Mouse (Mus musculus) kidney, postnatal 10 days (tissue): Measurements from ENCODE around the gene Cyba.

Experiments used
- DNase-seq: peaks from one replicate; pipeline ENCODE4 v3.0.0; 2021; ENCODE audit warnings: mixed read lengths

Gene Cyba

DNA sequence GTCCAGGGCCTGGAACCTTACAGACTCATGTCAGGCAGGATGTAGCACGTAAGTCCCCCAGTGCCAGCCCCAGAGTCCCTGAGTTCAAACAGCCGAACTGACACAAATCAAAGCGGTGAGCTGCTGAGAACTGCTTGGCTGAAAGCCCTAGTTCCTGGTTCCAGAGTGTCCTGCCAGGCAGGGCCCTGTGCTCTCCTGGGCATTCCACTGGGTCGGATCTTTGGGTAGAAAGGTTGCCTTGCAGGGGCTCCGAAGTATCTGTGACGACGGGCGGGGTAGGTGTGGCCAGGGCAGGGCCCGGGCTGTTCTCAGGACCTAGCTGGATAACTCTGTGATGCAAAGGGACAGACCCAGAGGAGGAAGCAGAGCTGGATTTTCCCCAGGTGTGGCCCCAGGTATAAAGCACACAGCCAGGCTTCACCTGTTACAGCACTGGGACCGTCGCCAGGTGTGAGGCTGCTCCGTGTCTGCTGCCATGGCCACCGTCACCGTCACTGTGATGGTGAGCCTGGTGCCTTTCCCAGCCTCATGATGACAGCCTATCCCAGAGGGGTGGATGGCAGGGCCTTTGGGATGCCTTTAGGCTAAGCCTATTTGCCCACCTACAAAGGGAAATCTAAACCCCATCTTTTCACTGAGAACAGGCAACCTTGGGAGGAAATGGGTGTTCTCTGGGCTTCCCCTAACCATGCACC is 11.2 kb downstream of the Cyba start, which contains the start of gene Il17c:
Gene Il17c, plus strand, starts transcription at position 645 of the 695 bp plus-strand sequence.
- no peak for DNase-seq

DNA sequence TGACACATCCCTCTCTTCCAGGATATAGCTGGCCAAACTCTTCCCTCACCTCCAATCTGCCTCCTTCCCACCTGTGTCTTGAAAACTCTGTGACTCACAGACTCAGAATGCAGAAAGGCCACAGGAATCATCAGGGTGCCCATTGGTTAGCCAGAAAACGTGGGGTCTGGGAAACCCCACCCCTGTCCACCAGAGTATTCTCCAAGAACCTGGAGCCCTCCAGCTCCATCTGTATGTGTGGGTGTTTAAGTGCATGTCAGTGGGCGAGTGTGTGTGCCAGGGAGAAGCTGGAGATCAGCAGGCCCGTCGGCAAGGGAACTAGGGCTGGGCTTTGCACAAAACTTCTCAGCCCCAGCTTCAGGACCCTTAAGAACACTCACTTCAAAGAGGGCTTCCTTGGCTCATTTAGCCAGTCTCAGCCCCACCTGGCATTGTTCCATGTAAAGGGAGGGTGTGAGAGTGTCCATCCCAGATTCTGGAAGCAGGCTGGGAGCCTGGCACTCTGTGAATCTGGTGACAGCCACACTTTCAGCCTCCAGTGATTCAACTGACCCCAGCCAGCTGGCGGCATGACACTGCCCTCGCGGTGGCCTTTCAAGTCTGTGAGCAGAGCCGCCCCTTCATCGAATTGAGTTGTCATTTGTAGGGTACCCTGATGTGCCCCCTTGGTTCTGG is 12.7 kb downstream of the Cyba start:
- no peak for DNase-seq

DNA sequence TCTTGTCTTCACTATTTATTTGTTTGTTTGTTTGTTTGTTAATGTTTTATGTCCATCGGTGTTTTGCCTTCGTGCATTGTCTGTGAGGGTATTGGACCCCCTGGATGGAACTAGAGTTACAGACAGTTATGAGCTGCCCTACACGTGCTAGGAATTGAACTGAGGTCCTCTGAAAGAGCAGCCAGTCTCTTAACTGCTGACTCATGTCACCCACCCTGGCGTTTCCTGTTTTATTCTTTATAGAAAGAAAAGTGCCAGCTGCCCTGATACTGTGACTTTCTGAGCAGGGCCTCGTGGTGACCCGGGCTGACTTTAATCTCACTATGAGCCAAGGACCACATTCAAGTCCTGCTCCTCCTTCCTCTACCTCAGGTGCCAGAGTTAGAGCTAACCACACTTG is 17.2 kb downstream of the Cyba start:
- DNase-seq, result no peak

- DNase-seq, result no peak
Measured at GRCm38 (mm10) chr8:122414311-122414710, 18.4 kb downstream of the Cyba start.

DNA sequence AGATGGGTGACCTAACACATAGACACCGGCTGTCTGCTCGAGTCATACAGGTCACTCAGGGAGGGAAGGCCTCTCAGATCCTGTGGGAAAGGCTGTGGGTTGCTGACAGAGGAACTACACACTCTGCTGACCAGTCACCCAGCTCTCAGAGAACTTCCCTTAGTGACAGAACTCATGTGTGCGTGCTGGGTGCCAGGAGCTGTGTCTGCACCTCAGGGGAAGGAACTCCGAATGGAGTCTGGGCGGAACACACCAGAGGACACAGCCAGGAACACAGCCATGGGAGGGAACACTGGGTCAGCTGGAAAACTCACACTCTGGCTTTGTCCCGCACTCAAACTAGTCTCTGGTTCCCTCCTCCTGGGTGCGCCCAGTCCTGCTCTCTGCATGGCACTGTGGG is 25.1 kb downstream of the Cyba start:
- no peak for DNase-seq

DNA sequence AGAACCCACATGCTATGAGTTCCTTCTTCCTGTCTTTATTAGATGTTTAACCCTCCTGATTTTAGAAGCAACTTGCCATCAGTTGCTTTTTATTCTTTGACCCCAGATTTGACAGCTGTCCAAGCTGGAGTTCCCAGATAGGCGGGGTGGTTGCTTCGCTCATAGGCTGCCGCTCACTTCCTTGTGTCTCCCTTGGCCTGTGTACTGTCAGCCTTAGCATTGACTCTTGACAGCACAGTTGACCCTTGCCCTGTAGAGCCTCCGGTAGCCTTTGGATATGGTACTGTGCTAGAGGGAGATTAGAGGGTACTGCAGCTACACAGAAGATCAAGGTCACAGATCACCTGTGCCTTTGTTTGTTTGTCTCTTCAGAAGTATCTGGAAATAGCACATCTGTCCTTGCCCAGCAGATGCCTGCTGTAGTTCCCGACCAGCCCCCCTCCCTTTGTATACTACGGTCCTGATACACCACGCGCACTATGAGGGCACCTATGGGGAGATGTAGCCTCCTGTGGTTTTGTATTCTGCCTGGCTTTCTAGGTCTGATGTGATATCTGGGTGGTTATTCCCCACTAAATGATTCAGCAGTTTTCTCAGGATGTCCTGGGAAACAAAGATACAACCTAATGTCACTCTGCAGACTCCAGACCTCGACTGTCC is 27.5 kb downstream of the Cyba start:
- peak; percentile 31 for DNase-seq

DNA sequence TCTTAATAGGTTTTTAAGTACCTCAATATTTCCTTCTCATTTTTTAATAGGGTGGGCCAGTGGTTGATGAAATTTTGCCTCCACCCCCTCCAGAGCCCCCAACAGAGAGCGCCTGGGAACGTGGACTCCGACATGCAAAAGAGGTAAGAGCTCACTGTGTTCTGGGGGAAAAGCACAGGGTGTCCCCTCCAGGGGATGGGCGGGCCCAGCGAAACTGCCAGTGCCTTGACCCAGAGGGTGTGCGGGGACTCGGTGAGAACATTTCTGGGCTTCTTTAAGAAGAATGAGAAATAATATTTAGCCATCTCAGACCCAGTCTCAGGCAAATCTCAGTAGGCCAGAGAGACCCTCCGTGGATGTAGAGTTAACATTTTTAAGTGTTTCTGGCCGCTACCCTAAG is 34.5 kb downstream of the Cyba start:
- DNase-seq, result no peak

- no peak for DNase-seq
Measured at GRCm38 (mm10) chr8:122395291-122395690, 37.4 kb downstream of the Cyba start.

- no peak for DNase-seq
Measured at GRCm38 (mm10) chr8:122393717-122394116, 39.0 kb downstream of the Cyba start.

- no peak for DNase-seq
Measured at GRCm38 (mm10) chr8:122390758-122391157, 42.0 kb downstream of the Cyba start.

DNA sequence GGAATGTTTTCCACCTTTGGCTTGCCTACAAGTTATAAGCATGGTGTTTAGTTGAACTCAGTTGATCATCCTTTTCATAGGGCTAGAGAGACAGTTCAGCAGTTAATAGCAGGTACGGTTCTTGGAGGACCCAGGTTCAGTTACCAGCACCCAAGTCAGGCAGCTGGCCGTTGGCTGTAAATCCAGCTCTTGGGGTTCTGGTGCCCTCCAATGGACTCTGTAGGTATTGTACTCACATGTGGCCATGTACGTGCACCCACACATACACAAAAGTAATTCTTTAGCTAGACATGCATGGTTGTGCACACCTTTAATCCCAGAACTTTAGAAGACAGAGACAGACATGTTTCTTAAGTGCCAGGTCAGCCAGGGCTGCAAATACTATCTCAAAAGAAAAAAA is 43.4 kb downstream of the Cyba start:
- no peak for DNase-seq

DNA sequence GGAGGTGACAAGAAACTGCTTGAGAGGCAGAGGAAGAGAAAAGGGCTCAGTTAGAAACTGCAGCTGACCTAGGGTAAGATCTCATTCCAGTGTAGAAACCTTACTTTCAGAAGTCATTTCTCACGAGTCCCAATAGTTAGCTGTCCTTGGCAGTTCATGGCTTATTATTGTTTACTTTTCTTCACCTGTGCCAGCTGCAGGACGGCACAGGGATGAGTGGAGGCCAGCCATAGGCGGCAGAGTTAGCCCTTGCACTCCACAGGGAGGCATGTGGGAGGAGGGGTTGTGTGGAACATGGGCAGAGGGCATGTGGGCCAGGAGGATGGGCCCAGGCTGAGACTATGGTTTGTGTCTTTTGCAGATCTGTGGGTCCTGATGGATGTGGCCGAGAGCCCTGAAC is 49.7 kb downstream of the Cyba start:
- no peak for DNase-seq

GRCm38 (mm10) chr8:122376365-122377231 is 56.1 kb downstream of the Cyba start, which contains the start of gene Zc3h18:
Zc3h18 (plus strand) TSS chr8:122376609.
- DNase-seq, result peak; percentile 100

GRCm38 (mm10) chr8:122375751-122376364 is 56.9 kb downstream of the Cyba start:
- DNase-seq, result no peak

- no peak for DNase-seq
Measured at GRCm38 (mm10) chr8:122375320-122375719, 57.4 kb downstream of the Cyba start.
